Mouse (Mus musculus) urinary bladder, postnatal 10 days (tissue): ENCODE data around the gene Naaladl1.

ENCODE experiments used
- DNase-seq: peaks from one replicate; pipeline ENCODE4 v3.0.0; 2022; ENCODE audit warnings: low spot score

Naaladl1 gene

GRCm38 (mm10) chr19:6084478-6085248, 20.9 kb upstream of the Naaladl1 start, which contains the start of the genes Zfpl1 and Cdca5:
Gene Zfpl1, minus strand, starts transcription at chr19:6084956.
Gene Cdca5, plus strand, starts transcription at chr19:6084983.
- DNase-seq, result peak; percentile 83

- DNase-seq, result no peak
Observed at GRCm38 (mm10) chr19:6085417-6085879, 20.1 kb upstream of the Naaladl1 start.

- DNase-seq, result no peak
Observed at GRCm38 (mm10) chr19:6088841-6089240, 16.7 kb upstream of the Naaladl1 start.

- DNase-seq, result no peak
Observed at GRCm38 (mm10) chr19:6094119-6094518, 11.5 kb upstream of the Naaladl1 start, which contains the start of gene AC131692.1. Gene AC131692.1, plus strand, starts transcription at chr19:6094419.

GRCm38 (mm10) chr19:6097847-6098246, 7.7 kb upstream of the Naaladl1 start:
- no peak for DNase-seq

- no peak for DNase-seq
Observed at GRCm38 (mm10) chr19:6101186-6101585, 4.4 kb upstream of the Naaladl1 start.

GRCm38 (mm10) chr19:6102169-6102853, 3.3 kb upstream of the Naaladl1 start:
- no peak for DNase-seq

GRCm38 (mm10) chr19:6104476-6104875, 1.1 kb upstream of the Naaladl1 start:
- DNase-seq, result no peak

- no peak for DNase-seq
Observed at GRCm38 (mm10) chr19:6113116-6113515, 7.5 kb downstream of the Naaladl1 start.

- DNase-seq, result no peak
Observed at GRCm38 (mm10) chr19:6116113-6116850, 10.7 kb downstream of the Naaladl1 start.

GRCm38 (mm10) chr19:6117346-6117985, 11.9 kb downstream of the Naaladl1 start:
- DNase-seq, result no peak

GRCm38 (mm10) chr19:6117986-6118676, 12.5 kb downstream of the Naaladl1 start, which contains the start of gene Sac3d1:
Gene Sac3d1, minus strand, starts transcription at chr19:6118650.
- no peak for DNase-seq

GRCm38 (mm10) chr19:6118677-6119185, 13.1 kb downstream of the Naaladl1 start:
- no peak for DNase-seq

GRCm38 (mm10) chr19:6121761-6122160, 16.2 kb downstream of the Naaladl1 start:
- no peak for DNase-seq

- DNase-seq, result no peak
Observed at GRCm38 (mm10) chr19:6123330-6123729, 17.7 kb downstream of the Naaladl1 start.

GRCm38 (mm10) chr19:6124898-6125297, 19.3 kb downstream of the Naaladl1 start:
- DNase-seq, result no peak

GRCm38 (mm10) chr19:6126289-6126688, 20.7 kb downstream of the Naaladl1 start:
- no peak for DNase-seq

GRCm38 (mm10) chr19:6126789-6127580, 21.4 kb downstream of the Naaladl1 start:
- DNase-seq, result no peak

GRCm38 (mm10) chr19:6127760-6128341, 22.3 kb downstream of the Naaladl1 start, which contains the start of gene Snx15:
Gene Snx15, minus strand, starts transcription at chr19:6128304.
- DNase-seq, result peak; percentile 71
